Mouse (Mus musculus): ENCODE data around the gene Prcd. TPM values are rescaled to one million over a fixed set of nuclear protein-coding genes. Genes with fewer than 3 reads are reported as not detected.

Prcd gene
- total and polyA plus RNA-seq, 2 experiments from 2014 or later = 6.0 TPM; not detected in 1

DNA sequence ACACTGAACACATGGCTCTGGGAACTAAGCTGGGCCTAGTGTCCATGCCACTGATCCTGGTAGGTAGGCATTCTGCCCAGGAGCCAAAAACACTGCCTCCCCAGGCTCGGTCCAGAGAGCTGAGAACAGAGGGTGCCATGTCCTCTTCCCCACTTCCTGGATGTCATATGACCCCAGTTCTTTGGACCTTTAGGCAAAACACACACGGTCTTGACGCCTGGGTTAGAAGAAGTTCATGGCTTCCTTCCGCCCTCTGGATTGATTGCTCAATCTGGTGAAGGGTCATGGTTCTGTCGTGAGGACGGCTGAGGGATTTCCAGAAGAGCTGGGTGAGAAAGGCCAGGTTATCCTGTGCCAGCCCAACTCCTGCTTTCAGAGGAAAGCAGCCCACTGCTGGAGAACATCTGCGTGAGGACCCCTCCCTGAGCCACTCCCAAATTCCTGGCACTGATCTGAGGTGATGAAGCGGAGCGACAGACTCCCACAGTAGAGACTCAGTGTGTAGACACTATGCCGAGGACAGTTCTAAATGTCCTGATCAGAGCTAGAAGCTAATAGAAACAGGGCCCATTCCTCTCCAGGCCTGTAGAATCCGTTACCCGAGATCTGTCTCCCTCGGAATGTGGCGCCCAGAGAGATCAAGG lies 29.3 kb downstream of the Prcd start:
- TF ChIP-seq CTCF (IDR thresholded peaks at IDR 0.05) = no peak
- no peak overlapping the region for H3K27ac ChIP-seq (ENCODE audit: low read depth, low read length)
- DNase-seq (ENCODE audit: low spot score) (no peak), ATAC-seq (ENCODE audit: low FRiP score) (no peak)
- no peaks in the 10 kb centered on the region for H3K27me3 ChIP-seq (ENCODE audit: insufficient read depth, low read length)
- no peaks in the 10 kb centered on the region for H3K9me3 ChIP-seq (ENCODE audit: low read length)
- H3K4me1 ChIP-seq (ENCODE audit: insufficient read depth, low read length) = no peaks in the 10 kb centered on the region
- peaks cover 19% of the 10 kb centered on the region; the same call in 1 of the 2 replicates for H3K36me3 ChIP-seq (ENCODE audit: insufficient read depth, low read length)
- no peak overlapping the region for H3K4me2 ChIP-seq (ENCODE audit: low read depth, low read length, poor library complexity, severe bottlenecking)
- H3K4me3 ChIP-seq (ENCODE audit: low read depth, low read length) = no peak overlapping the region
- 88% methylated on average over 14 of the region's 14 CpGs for WGBS
- no peak overlapping the region for H3K9ac ChIP-seq (replicated peaks; ENCODE audit: low read length, poor library complexity, severe bottlenecking)

DNA sequence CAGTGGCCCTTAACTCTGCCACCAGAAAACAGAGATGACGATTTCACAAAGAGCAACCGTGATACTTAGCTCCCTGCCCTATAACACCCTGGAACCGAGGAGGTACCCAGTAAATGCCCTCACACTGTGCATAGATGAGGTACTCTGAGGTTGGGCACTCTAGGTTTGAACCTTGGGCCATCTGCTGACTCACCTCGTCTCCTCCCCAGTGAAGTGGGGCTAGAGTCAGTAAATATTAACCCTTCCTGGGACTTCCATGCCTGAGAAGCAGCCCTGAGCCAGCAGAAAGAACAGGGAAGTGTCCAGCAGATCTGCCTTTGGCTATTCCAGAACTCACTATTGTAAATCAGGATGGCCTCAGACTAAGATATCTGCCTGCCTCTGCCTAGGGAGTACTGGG lies 30.4 kb downstream of the Prcd start:
- no peak for DNase-seq (ENCODE audit: low spot score)
- Histone ChIP-seq H3K4me3 (ENCODE audit: low read depth, low read length) (no peak overlapping the region), H3K36me3 (ENCODE audit: insufficient read depth, low read length) (peaks cover 17% of the 10 kb centered on the region; the same call in 1 of the 2 replicates), H3K27me3 (ENCODE audit: insufficient read depth, low read length) (no peaks in the 10 kb centered on the region), H3K4me2 (ENCODE audit: low read depth, low read length, poor library complexity, severe bottlenecking) (no peak overlapping the region), H3K27ac (ENCODE audit: low read depth, low read length) (no peak overlapping the region), H3K9ac (replicated peaks; ENCODE audit: low read length, poor library complexity, severe bottlenecking) (no peak overlapping the region), H3K9me3 (ENCODE audit: low read length) (no peaks in the 10 kb centered on the region), H3K4me1 (ENCODE audit: insufficient read depth, low read length) (no peaks in the 10 kb centered on the region)
- 83% methylated on average over 4 of the region's 4 CpGs for WGBS
- TF ChIP-seq CTCF (IDR thresholded peaks at IDR 0.05) = no peak
- ATAC-seq (ENCODE audit: low FRiP score) = no peak

DNA sequence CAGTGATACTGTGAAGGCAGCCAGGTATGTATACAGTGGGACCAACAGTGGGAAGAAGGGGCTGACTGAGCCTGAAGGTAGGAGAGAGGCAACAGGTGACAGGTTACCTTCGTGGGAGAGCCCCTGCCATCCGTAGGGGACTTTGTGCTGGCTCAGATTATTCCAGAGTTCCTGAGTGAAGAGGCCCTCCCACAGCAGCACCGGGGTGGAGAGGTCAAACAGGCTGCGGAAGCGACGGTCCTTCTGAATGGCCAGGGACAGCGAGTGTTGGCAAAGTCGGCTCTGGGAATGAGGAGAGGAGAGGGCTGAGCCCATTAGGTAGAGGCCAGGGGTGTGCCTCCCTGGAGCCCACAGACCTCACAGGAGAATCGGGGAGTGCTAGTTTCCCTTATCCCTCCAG lies 32.4 kb downstream of the Prcd start:
- Histone ChIP-seq H3K4me1 (ENCODE audit: insufficient read depth, low read length) (no peaks in the 10 kb centered on the region), H3K36me3 (ENCODE audit: insufficient read depth, low read length) (0 out of 2 replicates have a peak, but pooled peaks cover 13% of the 10 kb centered on the region), H3K9ac (replicated peaks; ENCODE audit: low read length, poor library complexity, severe bottlenecking) (no peak overlapping the region), H3K27ac (ENCODE audit: low read depth, low read length) (no peak overlapping the region), H3K27me3 (ENCODE audit: insufficient read depth, low read length) (no peaks in the 10 kb centered on the region), H3K4me2 (ENCODE audit: low read depth, low read length, poor library complexity, severe bottlenecking) (no peak overlapping the region), H3K9me3 (ENCODE audit: low read length) (no peaks in the 10 kb centered on the region), H3K4me3 (ENCODE audit: low read depth, low read length) (no peak overlapping the region)
- no peak for ATAC-seq (ENCODE audit: low FRiP score)
- no peak for TF ChIP-seq CTCF (IDR thresholded peaks at IDR 0.05)
- WGBS = 77% methylated on average over 9 of the region's 9 CpGs
- no peak for DNase-seq (ENCODE audit: low spot score)

DNA sequence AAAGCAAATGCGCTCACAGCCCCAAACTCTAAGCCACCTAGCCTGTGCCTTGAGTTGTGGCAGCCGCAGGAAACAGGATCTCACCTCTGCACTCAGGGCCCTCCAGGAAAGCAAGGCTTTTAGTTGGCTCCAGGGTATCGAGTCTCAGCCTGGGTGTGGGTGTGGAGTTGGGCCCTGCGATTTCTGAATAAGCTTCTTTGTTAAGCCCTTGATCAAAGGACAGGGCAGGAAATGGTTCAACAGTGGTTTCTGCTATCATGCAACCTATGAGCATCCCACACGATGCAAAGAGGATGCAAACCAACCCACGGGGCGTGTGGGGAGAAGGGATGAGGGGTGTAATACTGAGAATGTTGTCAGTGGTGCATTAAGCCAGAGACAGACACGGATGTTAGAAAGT lies 34.6 kb downstream of the Prcd start:
- Histone ChIP-seq H3K4me3 (ENCODE audit: low read depth, low read length) (no peak overlapping the region), H3K27ac (ENCODE audit: low read depth, low read length) (no peak overlapping the region), H3K36me3 (ENCODE audit: insufficient read depth, low read length) (0 out of 2 replicates have a peak, but pooled peaks cover 5% of the 10 kb centered on the region), H3K9ac (replicated peaks; ENCODE audit: low read length, poor library complexity, severe bottlenecking) (no peak overlapping the region), H3K27me3 (ENCODE audit: insufficient read depth, low read length) (no peaks in the 10 kb centered on the region), H3K4me2 (ENCODE audit: low read depth, low read length, poor library complexity, severe bottlenecking) (no peak overlapping the region), H3K4me1 (ENCODE audit: insufficient read depth, low read length) (no peaks in the 10 kb centered on the region), H3K9me3 (ENCODE audit: low read length) (no peaks in the 10 kb centered on the region)
- no peak for TF ChIP-seq CTCF (IDR thresholded peaks at IDR 0.05)
- WGBS = 75% methylated on average over 8 of the region's 8 CpGs
- no peak for ATAC-seq (ENCODE audit: low FRiP score)
- DNase-seq (ENCODE audit: low spot score) = no peak

DNA sequence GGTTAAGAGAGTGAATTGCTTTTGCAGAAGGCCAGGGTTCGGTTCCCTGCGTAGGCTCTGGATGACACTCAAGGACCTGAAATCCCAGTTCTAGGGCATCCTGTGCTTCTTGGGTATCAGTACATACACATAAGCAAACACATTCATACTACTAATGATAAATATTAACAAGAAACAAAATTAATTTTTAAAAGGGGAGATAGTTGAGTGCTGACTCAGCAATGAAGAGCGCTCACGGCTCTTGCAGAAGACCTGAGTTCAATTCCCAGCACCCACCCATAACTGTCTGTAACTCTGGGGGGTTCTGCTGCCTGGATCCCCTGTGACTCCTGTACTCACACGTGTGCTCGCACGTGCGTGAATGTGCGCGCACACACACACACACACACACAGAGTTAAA lies 36.3 kb downstream of the Prcd start:
- Histone ChIP-seq H3K4me1 (ENCODE audit: insufficient read depth, low read length) (peaks cover 6% of the 10 kb centered on the region; the same call in 1 of the 2 replicates), H3K4me3 (ENCODE audit: low read depth, low read length) (no peak overlapping the region), H3K27ac (ENCODE audit: low read depth, low read length) (no peak overlapping the region), H3K36me3 (ENCODE audit: insufficient read depth, low read length) (0 out of 2 replicates have a peak, but pooled peaks cover 5% of the 10 kb centered on the region), H3K9me3 (ENCODE audit: low read length) (no peaks in the 10 kb centered on the region), H3K4me2 (ENCODE audit: low read depth, low read length, poor library complexity, severe bottlenecking) (no peak overlapping the region), H3K27me3 (ENCODE audit: insufficient read depth, low read length) (peaks cover 10% of the 10 kb centered on the region), H3K9ac (replicated peaks; ENCODE audit: low read length, poor library complexity, severe bottlenecking) (no peak overlapping the region)
- DNase-seq (ENCODE audit: low spot score) = no peak
- TF ChIP-seq CTCF (IDR thresholded peaks at IDR 0.05) = no peak
- no peak for ATAC-seq (ENCODE audit: low FRiP score)
- 95% methylated on average over 10 of the region's 10 CpGs for WGBS

DNA sequence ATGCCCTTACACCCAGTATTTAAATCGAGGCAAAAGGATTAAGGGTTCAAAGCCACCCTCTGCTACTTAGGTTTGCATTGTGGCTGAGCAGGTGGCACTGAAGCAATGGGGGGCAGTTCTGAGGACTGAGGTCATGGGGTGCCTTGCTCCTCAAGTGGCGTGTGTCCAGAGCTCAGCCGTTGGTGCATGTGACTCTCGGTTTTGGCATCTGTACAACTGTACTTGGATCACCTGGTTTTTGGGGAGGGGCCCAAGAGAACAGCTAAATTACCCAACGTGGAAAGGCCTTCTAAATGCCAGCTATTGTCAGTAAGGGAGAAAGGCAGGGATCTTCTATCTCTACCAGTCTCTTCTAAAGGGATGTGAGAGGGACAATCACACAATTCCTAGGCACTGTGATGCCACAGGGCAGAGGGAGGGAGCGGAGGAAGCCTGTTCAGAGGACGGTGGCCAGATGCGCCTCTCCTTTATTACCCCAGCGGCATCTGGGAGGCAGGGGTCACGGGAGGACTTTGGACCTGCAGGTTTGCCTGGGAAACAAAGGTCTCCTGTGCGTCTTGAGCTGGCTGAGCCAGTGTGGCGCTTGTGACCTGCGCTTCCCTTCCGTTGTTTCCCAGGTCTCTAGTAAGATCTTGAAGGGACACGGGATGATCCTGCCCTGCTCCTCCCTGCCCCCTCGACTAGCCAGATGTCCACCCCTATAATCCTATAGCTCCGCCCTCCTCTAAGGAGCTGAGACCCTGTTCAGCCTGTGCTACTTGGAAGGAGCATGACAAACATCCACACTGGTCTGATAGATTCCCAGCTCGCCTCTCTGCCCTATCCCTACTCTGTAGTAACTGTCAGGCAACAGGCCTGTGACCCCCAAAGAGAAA lies 37.6 kb downstream of the Prcd start:
- no peak for TF ChIP-seq CTCF (IDR thresholded peaks at IDR 0.05)
- no peak overlapping the region for H3K9ac ChIP-seq (replicated peaks; ENCODE audit: low read length, poor library complexity, severe bottlenecking)
- H3K4me1 ChIP-seq (ENCODE audit: insufficient read depth, low read length) = peaks cover 7% of the 10 kb centered on the region; the same call in 1 of the 2 replicates
- ATAC-seq (ENCODE audit: low FRiP score) (no peak), DNase-seq (ENCODE audit: low spot score) (no peak)
- H3K36me3 ChIP-seq (ENCODE audit: insufficient read depth, low read length) = no peaks in the 10 kb centered on the region
- no peak overlapping the region for H3K27ac ChIP-seq (ENCODE audit: low read depth, low read length)
- no peak overlapping the region for H3K4me3 ChIP-seq (ENCODE audit: low read depth, low read length)
- no peak overlapping the region for H3K4me2 ChIP-seq (ENCODE audit: low read depth, low read length, poor library complexity, severe bottlenecking)
- H3K9me3 ChIP-seq (ENCODE audit: low read length) = no peaks in the 10 kb centered on the region
- 50% methylated on average over 18 of the region's 18 CpGs for WGBS
- peaks cover 22% of the 10 kb centered on the region for H3K27me3 ChIP-seq (ENCODE audit: insufficient read depth, low read length)
